1 mouse cellular context compared by ENCODE assay signal in genomic region chr11:72795455-72796295, GRCm38 (mm10).
TF ChIP-seq lines count a peak whose summit lies in the region.

Cyb5d2 (minus strand) TSS chr11:72796142.
Zzef1 (plus strand) TSS chr11:72796226.

TF ChIP-seq in CH12.LX, 34 proteins besides CTCF, POLR2A, EP300 and RAD21 (continued from another document):
- TF ChIP-seq ZKSCAN1 (IDR thresholded peaks at IDR 0.05; ENCODE audit: borderline replicate concordance, low read depth, low read length): no peak
- peak; percentile 64; the same call in 1 of the 2 replicates for TF ChIP-seq GABPA (IDR thresholded peaks at IDR 0.05; ENCODE audit: insufficient replicate concordance, low read depth, low read length)
- TF ChIP-seq SIN3A (IDR thresholded peaks at IDR 0.05; ENCODE audit: low read length): peak; percentile 98; the same call in 1 of the 2 replicates
- peak; percentile 64 for TF ChIP-seq MEF2A (IDR thresholded peaks at IDR 0.05; ENCODE audit: borderline replicate concordance, low read depth, low read length)
- TF ChIP-seq ZC3H11A (IDR thresholded peaks at IDR 0.05; ENCODE audit: low read depth, low read length): no peak
- TF ChIP-seq SMC3 (IDR thresholded peaks at IDR 0.05; ENCODE audit: low read depth, low read length): no peak
- TF ChIP-seq USF1 (IDR thresholded peaks at IDR 0.05; ENCODE audit: low read depth, low read length): no peak
- TF ChIP-seq UBTF (IDR thresholded peaks at IDR 0.05; ENCODE audit: low read depth, low read length): 0 out of 2 replicates have a peak, but pooled peaks have one; percentile 49
- TF ChIP-seq JUND (conservative IDR thresholded peaks at IDR 0.05; ENCODE audit: low read depth, low read length): no peak; the same call in 1 of the 2 replicates
- TF ChIP-seq PAX5 (IDR thresholded peaks at IDR 0.05; ENCODE audit: low read length): no peak
- peak; percentile 23; the same call in 1 of the 2 replicates for TF ChIP-seq CHD2 (IDR thresholded peaks at IDR 0.05; ENCODE audit: low read length)
- peak; percentile 95 for TF ChIP-seq HCFC1 (IDR thresholded peaks at IDR 0.05; ENCODE audit: low read depth, low read length)
- no peak for TF ChIP-seq USF2 (conservative IDR thresholded peaks at IDR 0.05; ENCODE audit: low read depth, low read length)
- peak; percentile 92 for TF ChIP-seq E2F4 (IDR thresholded peaks at IDR 0.05; ENCODE audit: insufficient replicate concordance, low read depth, low read length)
- peak; percentile 79 for TF ChIP-seq POLR2AphosphoS2 (IDR thresholded peaks at IDR 0.05; ENCODE audit: low read depth, low read length)
- no peak for TF ChIP-seq MAFK (IDR thresholded peaks at IDR 0.05; ENCODE audit: insufficient replicate concordance, low read length)
- TF ChIP-seq MAX (IDR thresholded peaks at IDR 0.05; ENCODE audit: low read length): peak; percentile 25; the same call in 1 of the 2 replicates
- peak; percentile 71 for TF ChIP-seq TCF12 (IDR thresholded peaks at IDR 0.05; ENCODE audit: low read depth, low read length)
